Mouse (Mus musculus) kidney, adult 2 months (tissue): Measurements from ENCODE around the gene Bsn.

Experiments used
- CTCF ChIP-seq: fragments of 200-500 bp; conservative IDR thresholded peaks from 2 replicates; pipeline ENCODE4 v1.5.1; 2011; ENCODE audit warnings: low read depth, mild to moderate bottlenecking, control low read depth, low read length, moderate library complexity, mixed read lengths; ENCODE audit not compliant: insufficient read depth, insufficient read length
- POLR2A ChIP-seq: fragments of 200-500 bp; IDR thresholded peaks from one replicate; pipeline ENCODE4 v1.6.1; 2011; ENCODE audit warnings: low read depth, low read length, control low read depth

DNA sequence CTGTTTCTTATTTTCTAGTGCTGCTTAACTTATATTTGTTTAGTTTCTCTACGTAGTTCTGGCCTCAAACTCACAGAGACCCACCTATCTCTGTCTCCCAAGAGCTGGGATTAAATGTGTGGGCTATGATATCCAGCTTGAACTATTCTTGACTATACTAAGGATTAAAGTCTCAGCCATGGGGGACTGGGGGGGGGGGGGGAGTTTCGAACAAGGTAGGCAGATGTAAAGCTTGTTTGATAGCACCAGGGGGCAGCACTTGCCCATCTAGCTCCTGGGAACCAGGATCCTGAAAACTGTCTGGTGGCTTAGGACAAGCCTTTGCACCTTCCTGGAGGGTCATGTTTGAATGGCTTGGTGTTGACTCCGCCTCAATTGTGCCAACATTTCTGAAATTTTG, 94.7 kb downstream of the Bsn start:
- no peak for TF ChIP-seq POLR2A
- TF ChIP-seq CTCF = peak; percentile 84
